Mouse (Mus musculus): Measurements from ENCODE around the gene Trmt112. TPM values are rescaled to one million over a fixed set of nuclear protein-coding genes. Genes with fewer than 3 reads are reported as not detected.

The Trmt112 gene
- polyA plus RNA-seq, 1 experiment from 2014 or later: 79.1 TPM

- WGBS: 11% methylated on average over 9 of the region's 9 CpGs
- H3K4me2 ChIP-seq: no peak overlapping the region
Observed at GRCm38 (mm10) chr19:6928080-6928479, 18.6 kb downstream of the Trmt112 start.

GRCm38 (mm10) chr19:6931002-6931401, 21.5 kb downstream of the Trmt112 start:
- ATAC-seq (ENCODE audit: extremely low read depth, insufficient number of reproducible peaks, low FRiP score, low TSS enrichment): no peak
- WGBS: 0% methylated on average over 2 of the region's 2 CpGs

More at GRCm38 (mm10) chr19:6928080-6928479, 18.6 kb downstream of the Trmt112 start:
- no peak overlapping the region for H3K4me3 ChIP-seq
- no peaks in the 10 kb centered on the region; the same call in 1 of the 2 replicates for H3K9me3 ChIP-seq
- no peaks in the 10 kb centered on the region for H3K36me3 ChIP-seq
- peaks cover 96% of the 10 kb centered on the region for H3K27me3 ChIP-seq (replicated peaks)
- no peak overlapping the region for H3K27ac ChIP-seq (replicated peaks)
- H3K4me1 ChIP-seq: peaks cover 35% of the 10 kb centered on the region
- ATAC-seq (ENCODE audit: extremely low read depth, insufficient number of reproducible peaks, low FRiP score, low TSS enrichment): no peak
- H3K9ac ChIP-seq: no peak overlapping the region

GRCm38 (mm10) chr19:6932018-6932417, 22.5 kb downstream of the Trmt112 start:
- H3K9ac ChIP-seq: no peak overlapping the region
- H3K4me3 ChIP-seq: no peak overlapping the region
- peaks cover 96% of the 10 kb centered on the region for H3K27me3 ChIP-seq (replicated peaks)
- ATAC-seq (ENCODE audit: extremely low read depth, insufficient number of reproducible peaks, low FRiP score, low TSS enrichment): no peak
- H3K36me3 ChIP-seq: no peaks in the 10 kb centered on the region
- H3K4me1 ChIP-seq: peaks cover 18% of the 10 kb centered on the region
- no peak overlapping the region for H3K4me2 ChIP-seq
- no peak overlapping the region for H3K27ac ChIP-seq (replicated peaks)
- WGBS: 66% methylated on average over 1 of the region's 1 CpGs
- no peaks in the 10 kb centered on the region for H3K9me3 ChIP-seq

More at GRCm38 (mm10) chr19:6931002-6931401, 21.5 kb downstream of the Trmt112 start:
- no peaks in the 10 kb centered on the region; the same call in 1 of the 2 replicates for H3K9me3 ChIP-seq
- H3K27ac ChIP-seq (replicated peaks): no peak overlapping the region
- no peak overlapping the region for H3K4me3 ChIP-seq
- H3K4me2 ChIP-seq: no peak overlapping the region
- H3K27me3 ChIP-seq (replicated peaks): peaks cover 98% of the 10 kb centered on the region
- no peak overlapping the region for H3K9ac ChIP-seq
- H3K36me3 ChIP-seq: no peaks in the 10 kb centered on the region
- H3K4me1 ChIP-seq: peaks cover 27% of the 10 kb centered on the region

GRCm38 (mm10) chr19:6933102-6933435, 23.6 kb downstream of the Trmt112 start:
- Histone ChIP-seq H3K9ac (peak overlapping the region; percentile 80; the same call in 1 of the 2 replicates), H3K36me3 (0 out of 2 replicates have a peak, but pooled peaks cover 4% of the 10 kb centered on the region), H3K4me3 (peak overlapping the region; percentile 56), H3K27ac (replicated peaks) (no peak overlapping the region), H3K27me3 (replicated peaks) (peaks cover 88% of the 10 kb centered on the region), H3K9me3 (no peaks in the 10 kb centered on the region), H3K4me1 (peaks cover 13% of the 10 kb centered on the region), H3K4me2 (peak overlapping the region; percentile 86)
- WGBS: 22% methylated on average over 4 of the region's 4 CpGs
- no peak for ATAC-seq (ENCODE audit: extremely low read depth, insufficient number of reproducible peaks, low FRiP score, low TSS enrichment)

- Histone ChIP-seq H3K4me2 (peak overlapping the region; percentile 86), H3K27me3 (replicated peaks) (peaks cover 82% of the 10 kb centered on the region), H3K4me3 (peak overlapping the region; percentile 56), H3K4me1 (peaks cover 13% of the 10 kb centered on the region), H3K36me3 (0 out of 2 replicates have a peak, but pooled peaks cover 4% of the 10 kb centered on the region), H3K9ac (peak overlapping the region; percentile 80), H3K9me3 (no peaks in the 10 kb centered on the region), H3K27ac (replicated peaks) (no peak overlapping the region)
- WGBS: 4% methylated on average over 58 of the region's 58 CpGs
- ATAC-seq (ENCODE audit: extremely low read depth, insufficient number of reproducible peaks, low FRiP score, low TSS enrichment): no peak
Observed at GRCm38 (mm10) chr19:6933436-6934194, 24.1 kb downstream of the Trmt112 start.

- no peak within 1 kb of the TSS for H3K27ac ChIP-seq (replicated peaks)
- ATAC-seq (ENCODE audit: extremely low read depth, insufficient number of reproducible peaks, low FRiP score, low TSS enrichment): no peak
- H3K4me2 ChIP-seq: peak within 1 kb of the TSS; percentile 86
- peaks cover 14% of the 10 kb centered on the region for H3K4me1 ChIP-seq
- H3K27me3 ChIP-seq (replicated peaks): peaks cover 75% of the 10 kb centered on the region
- no peaks in the 10 kb centered on the region for H3K9me3 ChIP-seq
- 11% methylated on average over 23 of the region's 23 CpGs for WGBS
- 0 out of 2 replicates have a peak, but pooled peaks cover 4% of the 10 kb centered on the region for H3K36me3 ChIP-seq
- peak within 1 kb of the TSS; percentile 80 for H3K9ac ChIP-seq
- peak within 1 kb of the TSS; percentile 56 for H3K4me3 ChIP-seq
Observed at GRCm38 (mm10) chr19:6934195-6934977, 24.9 kb downstream of the Trmt112 start, which contains the start of gene Kcnk4. Gene Kcnk4, minus strand, starts transcription at chr19:6934515.

- no peak for ATAC-seq (ENCODE audit: extremely low read depth, insufficient number of reproducible peaks, low FRiP score, low TSS enrichment)
Observed at GRCm38 (mm10) chr19:6936299-6936698, 26.8 kb downstream of the Trmt112 start.

GRCm38 (mm10) chr19:6937541-6938465, 28.3 kb downstream of the Trmt112 start:
- Histone ChIP-seq H3K4me2 (no peak overlapping the region), H3K36me3 (0 out of 2 replicates have a peak, but pooled peaks cover 4% of the 10 kb centered on the region), H3K27me3 (replicated peaks) (peaks cover 42% of the 10 kb centered on the region), H3K27ac (replicated peaks) (no peak overlapping the region), H3K9me3 (no peaks in the 10 kb centered on the region), H3K9ac (no peak overlapping the region; the same call in 1 of the 2 replicates), H3K4me3 (no peak overlapping the region), H3K4me1 (peaks cover 33% of the 10 kb centered on the region)
- WGBS: 70% methylated on average over 16 of the region's 16 CpGs
- ATAC-seq (ENCODE audit: extremely low read depth, insufficient number of reproducible peaks, low FRiP score, low TSS enrichment): no peak

More at GRCm38 (mm10) chr19:6936299-6936698, 26.8 kb downstream of the Trmt112 start:
- Histone ChIP-seq H3K4me3 (no peak overlapping the region), H3K4me2 (no peak overlapping the region), H3K27me3 (replicated peaks) (peaks cover 57% of the 10 kb centered on the region), H3K27ac (replicated peaks) (no peak overlapping the region), H3K9ac (no peak overlapping the region), H3K9me3 (no peaks in the 10 kb centered on the region), H3K4me1 (peaks cover 31% of the 10 kb centered on the region), H3K36me3 (0 out of 2 replicates have a peak, but pooled peaks cover 4% of the 10 kb centered on the region)
- 23% methylated on average over 3 of the region's 3 CpGs for WGBS

GRCm38 (mm10) chr19:6939106-6940002, 29.9 kb downstream of the Trmt112 start:
- H3K27me3 ChIP-seq (replicated peaks): peaks cover 27% of the 10 kb centered on the region
- no peak for ATAC-seq (ENCODE audit: extremely low read depth, insufficient number of reproducible peaks, low FRiP score, low TSS enrichment)
- WGBS: 86% methylated on average over 20 of the region's 20 CpGs
- H3K9ac ChIP-seq: peak overlapping the region; percentile 87; the same call in 1 of the 2 replicates
- peaks cover 31% of the 10 kb centered on the region for H3K4me1 ChIP-seq
- 0 out of 2 replicates have a peak, but pooled peaks cover 8% of the 10 kb centered on the region for H3K36me3 ChIP-seq
- no peak overlapping the region for H3K4me2 ChIP-seq
- no peak overlapping the region for H3K27ac ChIP-seq (replicated peaks)
- no peaks in the 10 kb centered on the region for H3K9me3 ChIP-seq
- no peak overlapping the region for H3K4me3 ChIP-seq

Data from heart, embryonic 13.5 days (tissue).